Mouse (Mus musculus) large intestine, adult 2 months (tissue): ENCODE measurements around the gene Zdhhc16. TPM values are rescaled to one million over a fixed set of nuclear protein-coding genes. Genes with fewer than 3 reads are reported as not detected.

Experiments
- DNase-seq: peaks from one replicate; pipeline ENCODE4 v3.0.0-alpha.2; 2012; ENCODE audit warnings: low read depth, low spot score
- WGBS: fragments of 180-500 bp; shearing (Covaris S2); methylation state at CpG from one replicate; pipeline ENCODE4 v1.1.7; 2018; 5-methylcytosine and 5-hydroxymethylcytosine counted together
- polyA plus RNA-seq: library from polyadenylated mRNA; depleted of rRNA; stranded (reverse); fragments of >200 nt; gene quantifications from 2 replicates; pipeline ENCODE4 v1.2.3, GENCODE M21; 2012; rRNA removed

Gene Zdhhc16
- polyA plus RNA-seq, result 45.3 and 63.1 TPM in 2 replicates

GRCm38 (mm10) chr19:41933179-41934086, at the start of gene Zdhhc16, which contains the start of gene Exosc1:
TSS of gene Zdhhc16 (plus strand) at chr19:41933480.
TSS of gene Exosc1 (minus strand) at chr19:41933423.
- DNase-seq, result peak; percentile 98
- under 1% methylated on average over 47 of the region's 47 CpGs for WGBS

GRCm38 (mm10) chr19:41883882-41884281, 49.4 kb upstream of the Zdhhc16 start:
- WGBS, result 88% methylated on average over 9 of the region's 9 CpGs
- no peak for DNase-seq

GRCm38 (mm10) chr19:41888191-41888590, 45.1 kb upstream of the Zdhhc16 start:
- no peak for DNase-seq

- WGBS, result 18% methylated on average over 7 of the region's 7 CpGs
- DNase-seq, result no peak
These were observed 38.3 kb upstream of the Zdhhc16 start for GRCm38 (mm10) chr19:41894959-41895358.

GRCm38 (mm10) chr19:41895460-41896318, 37.6 kb upstream of the Zdhhc16 start, which contains the start of gene Rrp12:
TSS of gene Rrp12 (minus strand) at chr19:41896173.
- DNase-seq, result peak; percentile 95
- WGBS, result under 1% methylated on average over 46 of the region's 46 CpGs

- no peak for DNase-seq
- 11% methylated on average over 18 of the region's 18 CpGs for WGBS
These were observed 37.0 kb upstream of the Zdhhc16 start for GRCm38 (mm10) chr19:41896319-41896711.

- DNase-seq, result no peak
- WGBS, result 44% methylated on average over 4 of the region's 4 CpGs
These were observed 34.4 kb upstream of the Zdhhc16 start for GRCm38 (mm10) chr19:41898860-41899259.

- WGBS, result 79% methylated on average over 8 of the region's 8 CpGs
- DNase-seq, result no peak
These were observed 32.7 kb upstream of the Zdhhc16 start for GRCm38 (mm10) chr19:41900495-41901090.

GRCm38 (mm10) chr19:41901696-41902095, 31.6 kb upstream of the Zdhhc16 start:
- 40% methylated on average over 2 of the region's 2 CpGs for WGBS
- DNase-seq, result no peak

- no peak for DNase-seq
- 80% methylated on average over 10 of the region's 10 CpGs for WGBS
These were observed 30.3 kb upstream of the Zdhhc16 start for GRCm38 (mm10) chr19:41902848-41903593.

- no peak for DNase-seq
- WGBS, result 94% methylated on average over 2 of the region's 2 CpGs
These were observed 28.0 kb upstream of the Zdhhc16 start for GRCm38 (mm10) chr19:41905246-41905645.

- 56% methylated on average over 6 of the region's 6 CpGs for WGBS
- DNase-seq, result no peak
These were observed 26.8 kb upstream of the Zdhhc16 start for GRCm38 (mm10) chr19:41906311-41907078.

GRCm38 (mm10) chr19:41907079-41907760, 26.1 kb upstream of the Zdhhc16 start:
- WGBS, result 47% methylated on average over 8 of the region's 8 CpGs
- no peak for DNase-seq

- 86% methylated on average over 3 of the region's 3 CpGs for WGBS
- no peak for DNase-seq
These were observed 24.5 kb upstream of the Zdhhc16 start for GRCm38 (mm10) chr19:41908736-41909135.

- no peak for DNase-seq
- WGBS, result 78% methylated on average over 2 of the region's 2 CpGs
These were observed 22.9 kb upstream of the Zdhhc16 start for GRCm38 (mm10) chr19:41910396-41910795.

GRCm38 (mm10) chr19:41911178-41912073, 21.9 kb upstream of the Zdhhc16 start, which contains the start of gene Pgam1:
TSS of gene Pgam1 (plus strand) at chr19:41911923.
- WGBS, result 2% methylated on average over 54 of the region's 54 CpGs
- DNase-seq, result peak; percentile 89
